Mouse (Mus musculus): ENCODE results near the gene H2-Oa. TPM values are rescaled to one million over a fixed set of nuclear protein-coding genes. Genes with fewer than 3 reads are reported as not detected.
"Not testable (repeated sequence)": the region's sequence is repeated elsewhere in the genome, so short reads cannot be mapped to it uniquely, and the experiment has no call there.

Gene H2-Oa
- total RNA-seq, 2 experiments from 2014 or later: not detected

DNA sequence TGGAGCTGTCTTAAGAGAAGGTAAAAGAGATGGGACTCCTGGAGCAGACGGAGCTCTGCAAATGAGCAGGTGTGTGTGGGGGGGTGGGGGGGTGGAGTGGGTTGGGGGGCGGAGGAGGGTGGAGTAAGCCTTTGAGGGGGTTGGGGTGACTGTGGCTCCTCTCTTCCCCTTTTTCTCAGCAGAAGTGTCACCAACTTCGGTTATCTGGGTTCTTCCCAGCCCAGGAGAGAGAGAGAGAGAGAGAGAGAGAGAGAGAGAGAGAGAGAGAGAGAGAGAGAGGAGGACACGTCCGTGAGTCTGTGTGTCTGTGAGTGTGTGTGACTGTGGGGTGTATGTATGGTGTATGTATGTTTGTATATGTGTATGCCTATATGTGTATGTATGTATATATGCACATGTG is 51.3 kb downstream of the H2-Oa start:
- DNase-seq: no peak

GRCm38 (mm10) chr17:34144221-34144620 is 52.1 kb downstream of the H2-Oa start:
- not testable (repeated sequence) for DNase-seq

Other genes starting within 250 kb of the H2-Oa start
- gene Cd320, start 249.2 kb upstream of the H2-Oa start, total RNA-seq (2021): 10 to 100 TPM; 16.8 to 21.4 TPM
- gene Gm7029, start 218.5 kb upstream of the H2-Oa start, total RNA-seq (2021): not detected
- 10 to 100 TPM; 40.2 to 42.7 TPM for gene Kifc1, start 201.7 kb upstream of the H2-Oa start, total RNA-seq (2021)
- not detected for gene Platr17, start 187.2 kb upstream of the H2-Oa start, total RNA-seq (2021)
- gene Daxx, start 182.9 kb upstream of the H2-Oa start, total RNA-seq (2021): 10 to 100 TPM; 16.5 to 18.0 TPM
- gene Tapbp, start 176.4 kb upstream of the H2-Oa start, total RNA-seq (2021): 10 to 100 TPM; 72.3 to 78.5 TPM
- gene Zbtb22, start 176.4 kb upstream of the H2-Oa start, total RNA-seq (2021): 10 to 100 TPM; 34.3 to 35.8 TPM
- gene Rgl2, start 162.8 kb upstream of the H2-Oa start, total RNA-seq (2021): 10 to 100 TPM; 56.5 to 58.1 TPM
- gene Pfdn6, start 152.0 kb upstream of the H2-Oa start, total RNA-seq (2021): 10 to 100 TPM; 78.0 to 79.5 TPM
- 10 to 100 TPM; 13.3 to 14.4 TPM for gene Wdr46, start 151.7 kb upstream of the H2-Oa start, total RNA-seq (2021)
- gene B3galt4, start 140.9 kb upstream of the H2-Oa start, total RNA-seq (2021): 1 to 10 TPM; 2.3 to 2.9 TPM
- gene Vps52, start 136.5 kb upstream of the H2-Oa start, total RNA-seq (2021): 10 to 100 TPM; 38.1 to 40.1 TPM
- gene Rps18, start 136.3 kb upstream of the H2-Oa start, total RNA-seq (2021): 100 to 1,000 TPM; 648 to 719 TPM
- gene H2-K1, start 92.0 kb upstream of the H2-Oa start, total RNA-seq (2021): 10 to 100 TPM; 33.9 to 35.4 TPM
- gene Ring1, start 67.7 kb upstream of the H2-Oa start, total RNA-seq (2021): 10 to 100 TPM; 18.7 to 19.8 TPM
- gene H2-Ke6, start 64.3 kb upstream of the H2-Oa start, total RNA-seq (2021): 10 to 100 TPM; 63.6 to 69.6 TPM
- 10 to 100 TPM; 83.8 to 86.5 TPM for gene Slc39a7, start 60.7 kb upstream of the H2-Oa start, total RNA-seq (2021)
- 10 to 100 TPM; 35.5 to 39.5 TPM for gene Rxrb, start 60.5 kb upstream of the H2-Oa start, total RNA-seq (2021)
- gene Col11a2, start 52.9 kb upstream of the H2-Oa start, total RNA-seq (2021): 1 to 10 TPM; 1.4 to 2.2 TPM
- gene H2-DMa, start 27.2 kb downstream of the H2-Oa start, total RNA-seq (2021): 1 to 10 TPM; 5.6 to 6.0 TPM
- 100 to 1,000 TPM; 125 to 128 TPM for gene Brd2, start 30.3 kb downstream of the H2-Oa start, total RNA-seq (2021)
- gene H2-DMb2, start 51.0 kb downstream of the H2-Oa start, total RNA-seq (2021): under 1 TPM; 0.55 to 0.72 TPM
- gene H2-DMb1, start 60.7 kb downstream of the H2-Oa start, total RNA-seq (2021): under 1 TPM; 0.26 to 0.68 TPM
- 1 to 10 TPM; 4.8 to 5.4 TPM for gene Tap1, start 95.2 kb downstream of the H2-Oa start, total RNA-seq (2021)
- 1 to 10 TPM; 2.5 to 3.8 TPM for gene Psmb9, start 95.4 kb downstream of the H2-Oa start, total RNA-seq (2021)
- 1 to 10 TPM; 3.7 to 7.0 TPM for gene Psmb8, start 105.4 kb downstream of the H2-Oa start, total RNA-seq (2021)
- 10 to 100 TPM; 10.7 to 12.3 TPM for gene Tap2, start 111.2 kb downstream of the H2-Oa start, total RNA-seq (2021)
- gene H2-Ob, start 146.6 kb downstream of the H2-Oa start, total RNA-seq (2021): under 1 TPM; 0.23 to 0.38 TPM
- gene H2-Ab1, start 165.3 kb downstream of the H2-Oa start, total RNA-seq (2021): 1 to 10 TPM; 2.4 to 3.1 TPM
- gene H2-Aa, start 195.5 kb downstream of the H2-Oa start, total RNA-seq (2021): 1 to 10 TPM; 2.2 to 3.0 TPM
- 1 to 10 TPM; 4.0 to 4.9 TPM for gene H2-Eb1, start 213.5 kb downstream of the H2-Oa start, total RNA-seq (2021)
- not detected for gene H2-Eb2, start 233.3 kb downstream of the H2-Oa start, total RNA-seq (2021)